Mouse (Mus musculus): ENCODE measurements around the gene Tsc2. TPM values are rescaled to one million over a fixed set of nuclear protein-coding genes. Genes with fewer than 3 reads are reported as not detected.

Tsc2 gene
- polyA plus RNA-seq, 1 experiment from 2014 or later: 46.2 TPM

DNA sequence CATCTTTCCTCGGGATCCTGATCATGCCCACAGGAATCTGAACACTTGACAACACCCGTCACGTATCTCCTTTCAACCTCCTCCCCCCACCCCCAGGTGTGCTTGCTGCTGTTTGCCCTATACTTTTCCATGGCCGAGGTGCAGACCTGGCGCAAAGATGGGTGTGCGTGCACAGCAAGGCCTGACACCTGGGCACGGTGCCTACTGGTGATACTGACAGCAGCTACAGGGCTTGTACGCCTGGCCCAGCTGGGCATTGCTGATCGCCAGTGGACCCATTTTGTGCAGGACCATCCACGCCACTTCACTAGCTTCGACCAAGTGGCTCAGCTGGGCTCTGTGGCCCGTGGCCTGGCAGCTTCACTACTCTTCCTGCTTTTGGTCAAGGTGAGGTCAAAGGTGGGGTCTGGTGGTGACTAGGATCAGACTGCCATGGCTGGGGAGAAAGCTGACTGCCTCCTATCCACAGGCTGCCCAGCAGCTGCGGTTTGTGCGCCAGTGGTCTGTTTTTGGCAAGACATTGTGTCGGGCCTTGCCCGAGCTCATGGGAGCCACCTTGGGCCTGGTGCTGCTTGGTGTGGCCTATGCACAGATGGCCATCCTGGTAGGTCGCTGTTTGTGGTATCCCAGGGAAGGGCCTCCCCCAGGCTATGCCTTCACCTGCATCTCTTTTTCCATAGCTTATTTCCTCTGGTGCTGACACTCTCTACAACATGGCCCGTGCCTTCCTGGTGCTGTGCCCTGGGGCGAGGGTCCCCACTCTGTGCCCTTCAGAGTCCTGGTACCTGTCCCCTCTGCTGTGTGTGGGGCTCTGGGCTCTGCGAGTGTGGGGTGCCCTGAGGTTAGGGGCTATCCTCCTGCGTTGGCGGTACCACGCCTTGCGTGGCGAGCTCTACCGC, 38.2 kb downstream of the Tsc2 start:
- no peaks in the 10 kb centered on the region for H3K27me3 ChIP-seq (ENCODE audit: control insufficient read depth, insufficient read depth, low read length)
- no peak overlapping the region for H3K9ac ChIP-seq (replicated peaks; ENCODE audit: low read length)
- no peak overlapping the region for H3K4me3 ChIP-seq (ENCODE audit: low read depth, low read length)
- no peaks in the 10 kb centered on the region for H3K4me1 ChIP-seq (ENCODE audit: control insufficient read depth, insufficient read depth, low read length)
- 92% methylated on average over 26 of the region's 26 CpGs for WGBS
- H3K9me3 ChIP-seq (replicated peaks; ENCODE audit: control insufficient read depth, low read length): no peaks in the 10 kb centered on the region
- DNase-seq (ENCODE audit: low spot score) (no peak), ATAC-seq (replicated peaks; ENCODE audit: insufficient number of reproducible peaks, low FRiP score, low TSS enrichment, low read depth) (0 out of 2 replicates have a peak, but pooled peaks have one; percentile 48)
- no peak overlapping the region for H3K27ac ChIP-seq (replicated peaks; ENCODE audit: low read depth, low read length)
- H3K36me3 ChIP-seq (replicated peaks; ENCODE audit: control insufficient read depth, insufficient read depth, low read depth, low read length): peaks cover 9% of the 10 kb centered on the region
- no peak overlapping the region for H3K4me2 ChIP-seq (ENCODE audit: low read depth, low read length)

GRCm38 (mm10) chr17:24593248-24593647, 39.2 kb downstream of the Tsc2 start:
- 85% methylated on average over 5 of the region's 5 CpGs for WGBS
- H3K36me3 ChIP-seq (replicated peaks; ENCODE audit: control insufficient read depth, insufficient read depth, low read depth, low read length): peaks cover 6% of the 10 kb centered on the region

GRCm38 (mm10) chr17:24591695-24592094, 40.7 kb downstream of the Tsc2 start:
- H3K27me3 ChIP-seq (ENCODE audit: control insufficient read depth, insufficient read depth, low read length): no peaks in the 10 kb centered on the region
- peaks cover 7% of the 10 kb centered on the region for H3K36me3 ChIP-seq (replicated peaks; ENCODE audit: control insufficient read depth, insufficient read depth, low read depth, low read length)
- H3K27ac ChIP-seq (replicated peaks; ENCODE audit: low read depth, low read length): no peak overlapping the region
- no peak overlapping the region for H3K4me2 ChIP-seq (ENCODE audit: low read depth, low read length)
- no peaks in the 10 kb centered on the region for H3K4me1 ChIP-seq (ENCODE audit: control insufficient read depth, insufficient read depth, low read length)
- H3K9me3 ChIP-seq (replicated peaks; ENCODE audit: control insufficient read depth, low read length): no peaks in the 10 kb centered on the region
- no peak for DNase-seq (ENCODE audit: low spot score)
- 92% methylated on average over 5 of the region's 5 CpGs for WGBS
- ATAC-seq (replicated peaks; ENCODE audit: insufficient number of reproducible peaks, low FRiP score, low TSS enrichment, low read depth): no peak
- H3K9ac ChIP-seq (replicated peaks; ENCODE audit: low read length): no peak overlapping the region
- no peak overlapping the region for H3K4me3 ChIP-seq (ENCODE audit: low read depth, low read length)

More at GRCm38 (mm10) chr17:24593248-24593647, 39.2 kb downstream of the Tsc2 start:
- Histone ChIP-seq H3K4me1 (ENCODE audit: control insufficient read depth, insufficient read depth, low read length) (no peaks in the 10 kb centered on the region), H3K9ac (replicated peaks; ENCODE audit: low read length) (no peak overlapping the region), H3K27me3 (ENCODE audit: control insufficient read depth, insufficient read depth, low read length) (no peaks in the 10 kb centered on the region), H3K4me3 (ENCODE audit: low read depth, low read length) (no peak overlapping the region), H3K9me3 (replicated peaks; ENCODE audit: control insufficient read depth, low read length) (no peaks in the 10 kb centered on the region), H3K27ac (replicated peaks; ENCODE audit: low read depth, low read length) (no peak overlapping the region), H3K4me2 (ENCODE audit: low read depth, low read length) (no peak overlapping the region)
- DNase-seq (ENCODE audit: low spot score) (no peak), ATAC-seq (replicated peaks; ENCODE audit: insufficient number of reproducible peaks, low FRiP score, low TSS enrichment, low read depth) (no peak)

DNA sequence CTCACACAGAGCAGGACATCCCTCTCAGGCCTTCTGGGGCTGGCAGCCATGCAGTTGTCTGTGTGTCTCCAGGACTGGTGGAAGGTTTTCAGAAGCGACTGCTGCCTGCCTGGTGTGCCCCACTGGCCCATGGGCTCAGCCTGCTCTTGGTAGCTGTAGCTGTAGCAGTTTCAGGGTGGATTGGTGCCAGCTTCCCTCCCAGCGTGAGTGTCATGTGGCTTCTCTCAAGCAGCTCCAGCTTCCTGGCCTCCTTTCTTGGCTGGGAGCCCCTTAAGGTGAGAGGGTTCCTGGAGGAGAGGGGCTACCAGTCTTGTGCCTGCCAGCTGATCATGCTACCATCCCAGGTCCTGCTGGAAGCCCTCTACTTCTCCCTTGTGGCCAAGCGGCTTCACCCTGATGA, 41.5 kb downstream of the Tsc2 start:
- 92% methylated on average over 3 of the region's 3 CpGs for WGBS
- Histone ChIP-seq H3K4me3 (ENCODE audit: low read depth, low read length) (no peak overlapping the region), H3K9me3 (replicated peaks; ENCODE audit: control insufficient read depth, low read length) (no peaks in the 10 kb centered on the region), H3K4me2 (ENCODE audit: low read depth, low read length) (no peak overlapping the region), H3K9ac (replicated peaks; ENCODE audit: low read length) (no peak overlapping the region), H3K27me3 (ENCODE audit: control insufficient read depth, insufficient read depth, low read length) (no peaks in the 10 kb centered on the region), H3K27ac (replicated peaks; ENCODE audit: low read depth, low read length) (no peak overlapping the region), H3K36me3 (replicated peaks; ENCODE audit: control insufficient read depth, insufficient read depth, low read depth, low read length) (peaks cover 8% of the 10 kb centered on the region), H3K4me1 (ENCODE audit: control insufficient read depth, insufficient read depth, low read length) (no peaks in the 10 kb centered on the region)
- DNase-seq (ENCODE audit: low spot score): no peak
- no peak for ATAC-seq (replicated peaks; ENCODE audit: insufficient number of reproducible peaks, low FRiP score, low TSS enrichment, low read depth)

- WGBS: 96% methylated on average over 4 of the region's 4 CpGs
Measured at GRCm38 (mm10) chr17:24586532-24586931, 45.9 kb downstream of the Tsc2 start.

GRCm38 (mm10) chr17:24584520-24584919, 47.9 kb downstream of the Tsc2 start:
- WGBS: 75% methylated on average over 3 of the region's 3 CpGs
- H3K27me3 ChIP-seq (ENCODE audit: control insufficient read depth, insufficient read depth, low read length): no peaks in the 10 kb centered on the region
- peaks cover 13% of the 10 kb centered on the region for H3K36me3 ChIP-seq (replicated peaks; ENCODE audit: control insufficient read depth, insufficient read depth, low read depth, low read length)

More at GRCm38 (mm10) chr17:24586532-24586931, 45.9 kb downstream of the Tsc2 start:
- ATAC-seq (replicated peaks; ENCODE audit: insufficient number of reproducible peaks, low FRiP score, low TSS enrichment, low read depth): no peak
- Histone ChIP-seq H3K27me3 (ENCODE audit: control insufficient read depth, insufficient read depth, low read length) (no peaks in the 10 kb centered on the region), H3K4me3 (ENCODE audit: low read depth, low read length) (no peak overlapping the region), H3K4me2 (ENCODE audit: low read depth, low read length) (no peak overlapping the region), H3K36me3 (replicated peaks; ENCODE audit: control insufficient read depth, insufficient read depth, low read depth, low read length) (peaks cover 16% of the 10 kb centered on the region), H3K9me3 (replicated peaks; ENCODE audit: control insufficient read depth, low read length) (no peaks in the 10 kb centered on the region), H3K4me1 (ENCODE audit: control insufficient read depth, insufficient read depth, low read length) (no peaks in the 10 kb centered on the region), H3K9ac (replicated peaks; ENCODE audit: low read length) (no peak overlapping the region), H3K27ac (replicated peaks; ENCODE audit: low read depth, low read length) (no peak overlapping the region)
- DNase-seq (ENCODE audit: low spot score): no peak

DNA sequence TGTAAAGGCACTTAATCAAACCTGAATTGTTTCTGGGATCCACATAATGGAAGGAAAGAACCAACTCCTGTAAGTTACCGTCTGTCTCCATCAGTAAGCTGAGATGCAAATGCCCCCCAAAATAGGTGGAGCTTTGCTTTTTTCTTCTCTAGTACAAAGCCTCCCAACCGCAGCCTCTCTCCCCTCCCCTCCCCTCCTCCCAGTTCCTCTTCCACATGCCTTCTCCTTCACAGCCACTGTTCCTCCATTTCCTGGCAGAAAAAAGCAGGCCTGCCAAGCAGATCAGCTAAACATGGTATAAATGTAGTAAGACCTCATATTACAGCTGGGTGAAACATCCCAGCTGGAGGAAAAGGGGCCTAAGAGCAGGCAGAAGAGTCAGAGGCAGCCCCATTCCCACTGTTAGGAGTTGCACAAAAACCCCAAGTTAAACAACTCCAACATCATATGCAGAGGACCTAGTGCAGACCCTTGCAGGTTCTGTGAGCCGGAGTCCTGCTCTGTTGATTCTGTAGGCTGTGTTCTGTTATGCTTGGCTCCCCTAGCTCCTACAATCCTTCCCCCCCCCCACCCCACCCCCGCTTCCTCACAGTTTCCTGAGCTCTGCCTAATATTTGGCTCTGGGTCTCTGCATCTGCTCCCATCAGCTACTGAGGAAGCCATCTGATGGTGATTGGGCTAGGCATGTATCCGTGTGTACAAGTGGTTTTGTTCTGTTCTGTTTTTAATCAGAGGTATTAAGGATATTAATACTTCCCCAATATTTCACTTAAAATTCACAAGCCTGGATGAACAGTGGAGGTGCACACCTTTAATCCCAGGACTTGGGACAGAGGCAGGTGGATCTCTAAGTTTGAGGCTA, 48.6 kb downstream of the Tsc2 start:
- no peak overlapping the region for H3K9ac ChIP-seq (replicated peaks; ENCODE audit: low read length)
- peaks cover 13% of the 10 kb centered on the region for H3K36me3 ChIP-seq (replicated peaks; ENCODE audit: control insufficient read depth, insufficient read depth, low read depth, low read length)
- no peak overlapping the region for H3K27ac ChIP-seq (replicated peaks; ENCODE audit: low read depth, low read length)
- no peak overlapping the region for H3K4me3 ChIP-seq (ENCODE audit: low read depth, low read length)
- no peaks in the 10 kb centered on the region for H3K4me1 ChIP-seq (ENCODE audit: control insufficient read depth, insufficient read depth, low read length)
- 66% methylated on average over 5 of the region's 5 CpGs for WGBS
- ATAC-seq (replicated peaks; ENCODE audit: insufficient number of reproducible peaks, low FRiP score, low TSS enrichment, low read depth) (no peak), DNase-seq (ENCODE audit: low spot score) (no peak)
- no peak overlapping the region for H3K4me2 ChIP-seq (ENCODE audit: low read depth, low read length)
- H3K9me3 ChIP-seq (replicated peaks; ENCODE audit: control insufficient read depth, low read length): no peaks in the 10 kb centered on the region
- no peaks in the 10 kb centered on the region for H3K27me3 ChIP-seq (ENCODE audit: control insufficient read depth, insufficient read depth, low read length)

More at GRCm38 (mm10) chr17:24584520-24584919, 47.9 kb downstream of the Tsc2 start:
- ATAC-seq (replicated peaks; ENCODE audit: insufficient number of reproducible peaks, low FRiP score, low TSS enrichment, low read depth): no peak
- Histone ChIP-seq H3K4me1 (ENCODE audit: control insufficient read depth, insufficient read depth, low read length) (no peaks in the 10 kb centered on the region), H3K27ac (replicated peaks; ENCODE audit: low read depth, low read length) (no peak overlapping the region), H3K4me2 (ENCODE audit: low read depth, low read length) (no peak overlapping the region), H3K9ac (replicated peaks; ENCODE audit: low read length) (no peak overlapping the region), H3K4me3 (ENCODE audit: low read depth, low read length) (no peak overlapping the region), H3K9me3 (replicated peaks; ENCODE audit: control insufficient read depth, low read length) (no peaks in the 10 kb centered on the region)
- DNase-seq (ENCODE audit: low spot score): no peak
